Mouse (Mus musculus) spleen, postnatal 10 days (tissue): ENCODE results near the gene Ubl3.

ENCODE experiments used
- DNase-seq, 2 experiments: peaks; one replicate each; pipeline ENCODE4 v3.0.0; 2021 to 2022; ENCODE audit warnings: low spot score in 2 of 2

The Ubl3 gene

GRCm38 (mm10) chr5:148552187-148553071, at the start of gene Ubl3:
Gene Ubl3, minus strand, starts transcription at chr5:148552789.
- DNase-seq, result peak; percentile 57 to 77

GRCm38 (mm10) chr5:148598376-148598775, 45.8 kb upstream of the Ubl3 start:
- DNase-seq, result no peak

GRCm38 (mm10) chr5:148596086-148596753, 43.6 kb upstream of the Ubl3 start:
- DNase-seq, result no peak

- DNase-seq, result no peak
Measured at GRCm38 (mm10) chr5:148595459-148595751, 42.8 kb upstream of the Ubl3 start.

GRCm38 (mm10) chr5:148594693-148595458, 42.3 kb upstream of the Ubl3 start:
- DNase-seq, result no peak

GRCm38 (mm10) chr5:148593607-148594006, 41.0 kb upstream of the Ubl3 start:
- DNase-seq, result no peak

- DNase-seq, result no peak
Measured at GRCm38 (mm10) chr5:148591448-148591862, 38.9 kb upstream of the Ubl3 start.

GRCm38 (mm10) chr5:148590603-148591447, 38.2 kb upstream of the Ubl3 start:
- no peak for DNase-seq

- DNase-seq, result no peak
Measured at GRCm38 (mm10) chr5:148588987-148589386, 36.4 kb upstream of the Ubl3 start.

GRCm38 (mm10) chr5:148588142-148588650, 35.6 kb upstream of the Ubl3 start:
- DNase-seq, result no peak

- no peak for DNase-seq
Measured at GRCm38 (mm10) chr5:148580388-148580985, 27.9 kb upstream of the Ubl3 start.

- no peak for DNase-seq
Measured at GRCm38 (mm10) chr5:148579156-148579555, 26.6 kb upstream of the Ubl3 start.

- DNase-seq, result no peak
Measured at GRCm38 (mm10) chr5:148578353-148578752, 25.8 kb upstream of the Ubl3 start.

- no peak for DNase-seq
Measured at GRCm38 (mm10) chr5:148577278-148577677, 24.7 kb upstream of the Ubl3 start.

GRCm38 (mm10) chr5:148575163-148575562, 22.6 kb upstream of the Ubl3 start:
- no peak for DNase-seq

- DNase-seq, result no peak
Measured at GRCm38 (mm10) chr5:148572676-148573075, 20.1 kb upstream of the Ubl3 start.

- no peak for DNase-seq
Measured at GRCm38 (mm10) chr5:148570571-148571304, 18.1 kb upstream of the Ubl3 start.

GRCm38 (mm10) chr5:148569444-148569843, 16.9 kb upstream of the Ubl3 start:
- peak in 1 of 2 experiments; percentile 21 for DNase-seq

GRCm38 (mm10) chr5:148565636-148566035, 13.0 kb upstream of the Ubl3 start:
- DNase-seq, result no peak

- DNase-seq, result no peak
Measured at GRCm38 (mm10) chr5:148564073-148564472, 11.5 kb upstream of the Ubl3 start.
